Mouse (Mus musculus) thymus, postnatal 0 days (tissue): ENCODE data around the gene Cyp2d9. TPM values are rescaled to one million over a fixed set of nuclear protein-coding genes. Genes with fewer than 3 reads are reported as not detected.
"Not testable (repeated sequence)": the region's sequence is repeated elsewhere in the genome, so short reads cannot be mapped to it uniquely, and the experiment has no call there.

Source experiments
- DNase-seq: peaks from one replicate; pipeline ENCODE4 v3.0.0-alpha.2; 2015; ENCODE audit warnings: low spot score
- microRNA-seq: library from miRNA; unstranded; fragments of <30 nt; microRNA quantifications from one replicate; pipeline ENCODE4, GENCODE M21; 2016; ENCODE audit warnings: borderline number of aligned reads
- polyA plus RNA-seq: library from polyadenylated mRNA; unstranded; fragments of >200 nt; fragmentation: Nextera tagmentation; extraction: Ambion mirVana; gene quantifications from 2 replicates; pipeline ENCODE4 v1.2.1, GENCODE M21; 2015

Gene Cyp2d9
- polyA plus RNA-seq, 1 experiment from 2014 or later: not detected

- DNase-seq: no peak
These were observed 12.0 kb downstream of the Cyp2d9 start for GRCm38 (mm10) chr15:82445196-82445595.

GRCm38 (mm10) chr15:82450045-82450444, 16.8 kb downstream of the Cyp2d9 start:
- DNase-seq: not testable (repeated sequence)

- not testable (repeated sequence) for DNase-seq
These were observed 18.9 kb downstream of the Cyp2d9 start for GRCm38 (mm10) chr15:82452133-82452532.

GRCm38 (mm10) chr15:82453501-82453900, 20.3 kb downstream of the Cyp2d9 start:
- DNase-seq: not testable (repeated sequence)

- DNase-seq: not testable (repeated sequence)
These were observed 23.0 kb downstream of the Cyp2d9 start for GRCm38 (mm10) chr15:82456086-82456790.

- no peak for DNase-seq
These were observed 24.1 kb downstream of the Cyp2d9 start for GRCm38 (mm10) chr15:82457064-82458021.

- not testable (repeated sequence) for DNase-seq
These were observed 26.0 kb downstream of the Cyp2d9 start for GRCm38 (mm10) chr15:82459266-82459665.

- no peak for DNase-seq
These were observed 31.5 kb downstream of the Cyp2d9 start for GRCm38 (mm10) chr15:82464701-82465100.

- DNase-seq: not testable (repeated sequence)
These were observed 61.0 kb downstream of the Cyp2d9 start for GRCm38 (mm10) chr15:82494273-82494672.

Small RNAs within 50 kb of the gene (microRNA-seq; reads per million reads assigned to microRNA genes)
- not detected for gene Gm25990
- not detected for gene Gm27331
- not detected for gene Gm27622
- gene Gm27825: not detected
- gene Mir7684: not detected

Other genes starting within 250 kb of the Cyp2d9 start
- gene Shisa8, start 220.6 kb upstream of the Cyp2d9 start, polyA plus RNA-seq: 0.15 and 0.26 TPM in 2 replicates
- 0.22 and 0.49 TPM in 2 replicates for gene Tnfrsf13c, start 209.1 kb upstream of the Cyp2d9 start, polyA plus RNA-seq
- 59.3 and 61.5 TPM in 2 replicates for gene Cenpm, start 188.7 kb upstream of the Cyp2d9 start, polyA plus RNA-seq
- gene 1500009C09Rik, start 181.0 kb upstream of the Cyp2d9 start, polyA plus RNA-seq: not detected in 2 replicates
- 0.90 and 1.1 TPM in 2 replicates for gene Sept3, start 158.5 kb upstream of the Cyp2d9 start, polyA plus RNA-seq
- gene Wbp2nl, start 134.5 kb upstream of the Cyp2d9 start, polyA plus RNA-seq: 0.22 TPM in 1 of 2 replicates, not detected in the other
- 35.9 and 38.4 TPM in 2 replicates for gene Naga, start 94.5 kb upstream of the Cyp2d9 start, polyA plus RNA-seq
- 12.5 and 14.2 TPM in 2 replicates for gene Pheta2, start 94.5 kb upstream of the Cyp2d9 start, polyA plus RNA-seq
- 317 and 322 TPM in 2 replicates for gene Smdt1, start 94.5 kb upstream of the Cyp2d9 start, polyA plus RNA-seq
- 488 and 492 TPM in 2 replicates for gene Ndufa6, start 79.1 kb upstream of the Cyp2d9 start, polyA plus RNA-seq
- gene Cyp2d22, start 53.2 kb upstream of the Cyp2d9 start, polyA plus RNA-seq: 1.8 and 2.7 TPM in 2 replicates
- gene Cyp2d11, start 39.4 kb upstream of the Cyp2d9 start, polyA plus RNA-seq: not detected in 2 replicates
- 0.10 TPM in 1 of 2 replicates, not detected in the other for gene Cyp2d10, start 26.2 kb upstream of the Cyp2d9 start, polyA plus RNA-seq
- gene Cyp2d12, start 121.6 kb downstream of the Cyp2d9 start, polyA plus RNA-seq: 0.13 and 0.17 TPM in 2 replicates
- 0.08 TPM in 1 of 2 replicates, not detected in the other for gene Cyp2d34, start 187.5 kb downstream of the Cyp2d9 start, polyA plus RNA-seq